ENCODE assay signal across 13 mouse cellular contexts in genomic region chr4:103421541-103421951, GRCm38 (mm10).
A peak's percentile ranks its signal among the peaks of the same experiment; 100 is the strongest.
DNase-seq lines count a peak whose midpoint lies in the region; ATAC-seq lines count a peak whose summit lies in the region.
"Had no signal": no experiment of that assay in that cellular context is flagged by ENCODE, and none has a peak within 500 bp of the region (broad histone marks: within the 10 kb centered on the region; RNA-seq: fewer than 3 reads in every experiment).

No protein-coding gene starts in this region.

- no peaks in the 10 kb centered on the region for H3K9me3 ChIP-seq in heart, embryonic 15.5 days (replicated peaks)
- no peaks in the 10 kb centered on the region for H3K9me3 ChIP-seq in embryonic facial prominence, embryonic 10.5 days
- H3K9me3 ChIP-seq: embryonic facial prominence, embryonic 13.5 days; neural tube, embryonic 13.5 days had no signal

- peak; percentile 64; the same call in 1 of the 2 replicates for ATAC-seq in heart, embryonic 15.5 days (replicated peaks; ENCODE audit: insufficient number of reproducible peaks, insufficient read depth, low FRiP score, low read depth)

- peaks cover 10% of the 10 kb centered on the region for H3K4me1 ChIP-seq in heart, embryonic 15.5 days (replicated peaks)
- H3K4me1 ChIP-seq in embryonic facial prominence, embryonic 10.5 days: peaks cover 13% of the 10 kb centered on the region

- no peaks in the 10 kb centered on the region for H3K36me3 ChIP-seq in heart, embryonic 15.5 days
- no peaks in the 10 kb centered on the region for H3K36me3 ChIP-seq in embryonic facial prominence, embryonic 10.5 days (replicated peaks)
- H3K36me3 ChIP-seq: embryonic facial prominence, embryonic 13.5 days; G1E; neural tube, embryonic 13.5 days had no signal

- WGBS in heart, embryonic 15.5 days: 16% methylated on average over 2 of the region's 2 CpGs
- WGBS in embryonic facial prominence, embryonic 10.5 days: 8% methylated on average over 2 of the region's 2 CpGs

- H3K4me3 ChIP-seq in heart, embryonic 15.5 days: no peak overlapping the region
- no peak overlapping the region for H3K4me3 ChIP-seq in embryonic facial prominence, embryonic 10.5 days
- H3K4me3 ChIP-seq: embryonic facial prominence, embryonic 13.5 days; neural tube, embryonic 13.5 days had no signal

- DNase-seq in heart, adult 8-10 months (ENCODE audit: low spot score): no peak
- peak; percentile 9 for DNase-seq in kidney, postnatal 10 days
- no peak for DNase-seq in kidney, adult 8-10 months
- DNase-seq in ZHBTc4 (ENCODE audit: low read depth, low spot score): peak; percentile 41
- peak; percentile 10 for DNase-seq in embryonic facial prominence, embryonic 10.5 days (ENCODE audit: low spot score)
- DNase-seq in cerebellum, adult 9-10 months: no peak
- DNase-seq: cerebellum, adult 9-11 months; kidney, postnatal 25 days; thymus, adult 18-20 months had no signal

- no peaks in the 10 kb centered on the region for H3K27me3 ChIP-seq in heart, embryonic 15.5 days
- H3K27me3 ChIP-seq in embryonic facial prominence, embryonic 10.5 days (replicated peaks; ENCODE audit: low read depth, poor library complexity, severe bottlenecking): no peaks in the 10 kb centered on the region
- H3K27me3 ChIP-seq: embryonic facial prominence, embryonic 13.5 days; neural tube, embryonic 13.5 days had no signal

- no peak overlapping the region for H3K9ac ChIP-seq in heart, embryonic 15.5 days
- H3K9ac ChIP-seq: embryonic facial prominence, embryonic 13.5 days; neural tube, embryonic 13.5 days had no signal

- no peak overlapping the region for H3K4me2 ChIP-seq in heart, embryonic 15.5 days
- H3K4me2 ChIP-seq: embryonic facial prominence, embryonic 13.5 days; neural tube, embryonic 13.5 days had no signal

- peak overlapping the region; percentile 40; the same call in 1 of the 2 replicates for H3K27ac ChIP-seq in heart, embryonic 15.5 days
- H3K27ac ChIP-seq in embryonic facial prominence, embryonic 10.5 days (replicated peaks): no peak overlapping the region
- H3K27ac ChIP-seq: embryonic facial prominence, embryonic 13.5 days; neural tube, embryonic 13.5 days had no signal

Comparison
In these comparisons a context has a peak if more than half of its experiments do, and no peak if none do; other contexts are left out.
1. DNase-seq: peak in kidney, postnatal 10 days (single experiment), ZHBTc4 (single experiment) and embryonic facial prominence, embryonic 10.5 days (single experiment); none in heart, adult 8-10 months (single experiment), kidney, adult 8-10 months (0 of 2) and cerebellum, adult 9-10 months (single experiment).